Mouse (Mus musculus): ENCODE measurements at regions not wholly inside any gene's neighbourhood (a gene's known extent, or its start where the extent isn't known, plus 50 kb on each side); places are given as distances from the start of the nearest gene placed in this dataset.

DNA sequence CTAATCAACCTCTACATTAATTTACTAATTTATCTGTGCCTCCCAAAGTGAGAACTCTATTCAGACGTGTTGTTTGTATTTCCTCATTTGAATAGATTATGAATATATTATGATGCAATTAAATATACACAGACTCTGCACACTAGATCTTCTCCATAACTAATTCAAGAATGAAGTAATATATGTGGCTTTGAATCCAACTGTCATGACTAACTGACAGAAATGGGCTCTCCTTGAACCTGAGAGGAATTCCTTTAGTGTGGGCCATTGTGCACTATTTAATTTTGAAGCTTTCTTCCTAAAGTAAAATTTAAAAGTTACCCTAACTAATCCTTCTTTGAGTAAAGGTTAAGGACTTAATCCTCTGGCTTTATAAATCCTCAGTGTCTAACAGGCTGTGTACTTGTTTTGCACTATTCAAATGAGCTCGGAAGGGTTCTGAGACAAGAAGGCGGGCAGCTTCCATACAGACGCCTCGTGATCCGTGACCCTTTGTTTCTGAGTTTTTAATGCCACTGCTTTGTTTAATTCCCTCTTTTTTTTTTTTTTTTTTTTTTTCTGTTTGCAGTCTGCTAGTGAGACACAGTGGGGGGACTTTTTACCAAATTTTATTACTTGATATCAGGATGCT, 128.0 kb upstream of the Sox2 start:
- DNase-seq, result no peak

DNA sequence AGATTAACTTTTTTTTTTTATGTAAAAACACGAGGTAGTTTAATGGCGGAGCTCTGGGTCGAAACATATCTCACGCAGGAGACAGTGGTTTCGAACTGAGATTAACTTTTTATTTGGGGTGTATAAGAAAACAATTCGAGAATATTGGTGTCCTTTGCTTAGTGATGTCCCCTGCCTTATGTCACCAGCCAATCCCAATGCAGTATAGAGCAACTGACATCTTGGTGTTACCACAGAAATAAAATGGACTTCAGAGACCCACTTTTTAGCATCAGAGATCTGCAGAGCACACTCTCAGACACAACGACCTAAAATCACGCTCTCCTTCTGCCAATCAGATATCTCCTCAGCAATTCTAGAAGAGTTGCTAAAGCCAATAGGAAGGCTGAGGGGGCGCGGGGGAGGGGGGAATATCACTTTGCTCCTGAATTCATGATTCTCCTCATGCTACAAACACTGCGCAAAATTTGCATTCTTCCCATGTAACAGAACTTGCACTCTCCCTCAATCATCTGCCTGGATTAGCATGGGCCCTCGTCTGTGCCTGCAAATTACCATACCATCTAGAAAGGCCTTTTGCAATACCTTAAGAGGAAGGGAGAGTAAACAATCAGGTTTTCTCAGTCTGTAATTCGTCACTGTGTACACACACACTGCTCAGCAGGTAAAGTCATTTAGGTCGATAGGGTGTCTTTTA, 128.7 kb upstream of the Sox2 start:
- DNase-seq, result no peak

DNA sequence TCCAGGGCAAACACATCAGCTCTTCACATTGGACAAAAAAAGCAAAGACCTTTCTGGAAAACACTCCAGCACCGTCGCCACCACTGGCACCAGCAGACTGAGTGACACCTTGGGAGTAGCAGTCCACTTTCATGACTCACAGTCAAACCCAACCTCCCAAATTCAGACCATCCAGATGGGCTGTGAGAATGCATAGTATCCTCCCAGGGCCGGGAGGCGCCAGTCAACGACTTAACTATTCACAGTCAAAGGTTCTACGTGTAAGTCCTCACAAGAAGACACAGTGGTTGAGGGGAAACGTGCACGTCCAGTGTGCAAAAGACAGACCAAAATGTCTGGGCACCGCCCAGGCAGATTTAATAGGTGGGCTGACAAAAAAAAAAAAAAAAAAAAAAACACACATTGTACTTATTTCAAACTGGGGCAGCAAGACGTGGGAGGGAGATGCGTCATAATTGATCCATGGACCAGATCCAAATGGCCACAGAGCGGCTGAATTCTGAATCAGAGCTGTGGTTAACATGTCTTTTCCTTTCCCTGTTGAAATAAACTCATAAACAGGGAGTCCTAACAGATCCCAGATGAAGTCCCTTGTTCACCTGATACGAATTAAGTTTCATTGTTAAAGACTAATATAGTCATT, 137.6 kb upstream of the Sox2 start:
- DNase-seq, result no peak

DNA sequence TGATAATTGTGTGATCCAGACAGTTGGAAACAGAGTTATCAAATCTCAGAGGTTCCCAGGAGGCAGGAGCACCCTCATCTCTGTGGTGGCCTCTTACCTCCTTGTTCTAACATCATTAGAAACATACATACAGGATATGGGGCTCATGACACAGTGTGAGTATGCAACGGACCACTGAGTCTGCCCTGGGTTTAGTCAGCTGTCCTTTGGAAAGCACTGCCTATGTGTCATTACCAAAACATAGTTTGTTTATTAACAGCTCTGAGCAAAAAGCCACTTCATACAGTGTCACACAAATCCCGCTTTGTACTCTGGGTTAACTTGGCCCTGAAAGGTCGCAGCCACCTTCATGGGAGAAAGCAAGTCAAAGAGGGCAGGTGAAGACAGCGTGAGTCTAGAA, 139.5 kb upstream of the Sox2 start:
- DNase-seq, result no peak

DNA sequence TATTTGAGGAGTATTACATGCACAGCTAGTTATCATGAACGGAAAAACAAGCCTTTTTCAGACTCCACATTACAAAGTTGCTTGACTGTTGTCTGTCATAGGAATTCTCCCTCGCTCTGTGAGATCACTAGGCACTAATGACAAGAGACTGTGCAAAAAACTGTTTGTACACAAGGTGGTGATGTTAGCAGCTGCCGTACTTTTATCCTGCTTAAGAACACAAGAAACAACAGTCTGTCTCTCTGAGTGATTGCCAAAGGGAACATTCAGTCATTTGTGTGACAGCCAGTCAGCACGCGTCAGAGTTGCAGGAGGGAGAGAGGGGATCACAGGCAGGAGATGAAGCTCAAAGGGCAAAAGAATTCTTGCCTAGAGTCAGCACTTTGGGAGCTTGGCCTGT, 141.0 kb upstream of the Sox2 start:
- no peak for DNase-seq

DNA sequence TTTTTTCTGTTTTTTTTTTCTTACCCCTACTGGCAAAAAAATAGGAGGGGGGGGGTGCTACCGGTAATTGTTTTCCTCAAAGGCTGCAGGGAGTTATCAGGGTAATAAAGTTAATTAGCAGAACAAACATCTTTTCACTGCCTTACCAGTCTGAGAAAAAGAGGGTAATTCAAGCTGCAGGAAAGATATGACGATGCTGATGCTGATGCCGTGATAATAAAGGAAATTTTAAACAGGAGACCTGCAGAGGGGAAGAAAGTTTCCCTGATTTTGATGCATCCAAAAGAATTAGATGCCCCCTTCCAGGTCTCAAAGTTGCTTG, 145.7 kb upstream of the Sox2 start:
- no peak for DNase-seq

DNA sequence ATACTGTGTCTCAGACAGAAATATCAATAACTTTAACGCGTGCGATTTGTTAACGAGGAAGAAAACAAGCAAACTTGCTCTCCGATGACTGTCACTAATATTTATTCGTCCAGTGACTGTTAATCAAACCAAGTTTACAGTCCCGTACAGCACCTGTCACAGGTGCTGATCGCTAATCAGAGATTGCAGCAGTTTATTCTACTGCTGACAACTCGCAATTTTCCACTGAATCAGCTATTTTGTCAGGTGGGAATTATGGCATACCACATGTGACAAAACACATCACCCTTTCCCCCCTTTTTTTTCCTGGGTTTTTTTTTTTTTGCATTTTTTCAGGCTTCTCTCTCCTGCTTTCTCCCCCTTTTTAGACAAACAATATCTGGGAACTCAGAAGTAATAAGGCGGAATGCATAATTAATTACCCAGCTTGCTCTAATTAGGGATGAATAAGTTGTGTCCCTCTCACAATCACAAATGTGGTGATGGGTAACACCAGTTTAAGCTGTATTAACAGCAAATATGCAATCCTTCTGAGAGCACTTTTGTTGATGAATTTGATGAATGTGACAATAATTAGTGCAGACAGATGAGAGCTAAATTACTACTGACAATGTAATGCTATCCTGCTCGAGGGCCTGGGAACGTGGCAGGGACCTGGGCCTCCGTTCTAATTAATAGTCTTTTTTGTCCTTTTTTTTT, 146.2 kb upstream of the Sox2 start:
- no peak for DNase-seq

DNA sequence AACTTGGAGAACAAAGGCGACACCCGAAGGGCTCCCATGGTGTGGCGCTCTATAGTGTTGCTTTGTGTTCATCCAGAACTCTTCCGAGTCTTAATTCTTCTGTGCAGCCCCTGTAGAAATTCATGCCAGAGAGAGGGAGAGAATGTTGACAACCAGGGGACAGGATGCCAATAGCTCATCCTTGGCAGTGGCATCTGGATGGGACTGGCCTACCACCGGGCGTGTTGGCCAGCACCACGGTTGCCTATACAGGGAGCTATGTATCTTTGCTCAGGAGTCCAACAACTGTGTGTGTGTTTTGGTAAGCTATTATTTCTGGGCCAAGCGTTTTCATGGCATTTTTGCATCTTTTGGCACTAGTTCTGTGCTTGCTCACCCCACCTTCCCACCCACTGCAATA, 153.4 kb upstream of the Sox2 start:
- DNase-seq, result no peak

DNA sequence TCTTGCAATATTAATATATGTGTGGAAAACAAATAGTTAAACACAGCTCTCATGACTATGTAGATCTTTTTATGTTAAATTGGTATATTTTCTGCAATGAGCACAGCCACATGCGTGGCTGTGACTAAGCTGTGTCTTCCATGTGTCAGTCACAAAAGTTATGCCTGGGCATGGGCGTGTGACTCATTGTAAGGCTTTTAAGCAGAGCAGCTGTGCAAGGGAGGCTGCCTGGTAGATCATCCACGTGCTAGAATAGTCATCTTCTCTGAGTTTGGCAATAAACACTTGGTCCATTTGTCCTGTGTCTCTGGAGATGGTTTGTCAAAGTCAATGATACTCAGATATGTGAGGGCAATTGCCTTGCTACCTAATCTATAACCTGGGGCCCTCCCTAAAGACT, 154.6 kb upstream of the Sox2 start:
- no peak for DNase-seq

DNA sequence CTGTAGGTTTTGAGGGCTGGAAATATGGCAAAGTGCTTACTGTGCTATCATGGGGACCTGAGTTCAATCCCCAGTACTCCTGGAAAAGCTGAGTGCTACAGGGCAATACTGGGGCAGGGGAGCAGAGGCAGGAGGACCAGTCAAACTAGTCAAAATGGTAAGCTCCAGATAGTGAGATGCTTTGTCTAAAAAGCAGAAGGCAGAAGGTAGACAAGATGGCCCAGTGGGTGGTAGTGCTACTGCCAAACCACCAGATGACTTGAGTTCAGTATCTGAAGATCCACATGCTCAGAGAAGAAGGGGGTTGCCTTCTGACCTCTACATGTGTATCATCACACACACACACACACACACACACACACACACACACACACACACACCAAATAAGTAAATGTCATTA, 156.3 kb upstream of the Sox2 start:
- no peak for DNase-seq

DNA sequence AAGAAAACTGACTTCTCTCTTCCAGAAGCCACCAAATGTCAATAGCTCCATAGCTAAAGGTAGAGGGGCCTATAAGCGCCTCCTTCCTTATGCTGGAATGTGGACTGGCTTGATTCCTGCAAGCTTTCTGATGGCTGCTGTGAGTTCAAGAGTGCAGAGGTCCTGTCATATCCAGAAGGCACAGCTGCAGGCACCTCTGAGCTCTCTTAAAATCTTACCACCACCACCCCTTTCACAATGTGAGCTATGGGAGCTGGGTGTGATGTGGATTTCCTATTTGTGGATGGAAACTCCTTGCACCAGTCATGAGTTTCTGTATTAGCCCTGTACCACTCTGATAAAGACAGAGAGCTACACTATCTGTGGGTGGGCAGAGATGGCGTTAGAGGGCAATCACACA, 161.2 kb upstream of the Sox2 start:
- no peak for DNase-seq

DNA sequence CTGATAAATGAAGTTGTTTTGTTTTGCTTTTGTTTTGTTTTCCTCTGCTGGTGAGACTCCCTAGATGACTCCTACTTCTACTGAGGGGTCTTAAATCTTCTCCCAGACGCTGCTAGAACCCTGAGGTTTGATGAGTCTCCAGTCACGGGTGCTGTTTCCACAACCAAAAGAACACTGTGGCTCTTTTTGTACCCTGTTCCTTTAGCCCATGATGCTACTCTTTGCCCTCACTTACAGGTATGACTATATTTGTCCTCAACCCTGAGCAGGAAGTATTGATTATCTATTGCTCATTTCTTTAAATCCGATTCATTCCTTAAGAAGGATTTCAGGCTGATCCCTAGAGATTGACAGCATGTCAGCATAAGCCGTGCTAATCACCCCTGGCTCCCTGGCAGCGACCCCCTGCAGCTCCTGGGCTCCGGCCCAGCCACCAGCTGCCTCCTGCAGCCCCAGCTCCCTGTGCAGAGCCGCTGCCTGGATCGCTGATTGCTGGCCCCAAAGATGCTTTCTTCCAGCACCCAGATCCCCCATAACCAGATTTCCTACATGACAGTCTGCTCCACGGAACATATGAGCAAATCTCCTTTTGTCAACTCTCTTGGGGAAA, 163.7 kb upstream of the Sox2 start:
- no peak for DNase-seq

DNA sequence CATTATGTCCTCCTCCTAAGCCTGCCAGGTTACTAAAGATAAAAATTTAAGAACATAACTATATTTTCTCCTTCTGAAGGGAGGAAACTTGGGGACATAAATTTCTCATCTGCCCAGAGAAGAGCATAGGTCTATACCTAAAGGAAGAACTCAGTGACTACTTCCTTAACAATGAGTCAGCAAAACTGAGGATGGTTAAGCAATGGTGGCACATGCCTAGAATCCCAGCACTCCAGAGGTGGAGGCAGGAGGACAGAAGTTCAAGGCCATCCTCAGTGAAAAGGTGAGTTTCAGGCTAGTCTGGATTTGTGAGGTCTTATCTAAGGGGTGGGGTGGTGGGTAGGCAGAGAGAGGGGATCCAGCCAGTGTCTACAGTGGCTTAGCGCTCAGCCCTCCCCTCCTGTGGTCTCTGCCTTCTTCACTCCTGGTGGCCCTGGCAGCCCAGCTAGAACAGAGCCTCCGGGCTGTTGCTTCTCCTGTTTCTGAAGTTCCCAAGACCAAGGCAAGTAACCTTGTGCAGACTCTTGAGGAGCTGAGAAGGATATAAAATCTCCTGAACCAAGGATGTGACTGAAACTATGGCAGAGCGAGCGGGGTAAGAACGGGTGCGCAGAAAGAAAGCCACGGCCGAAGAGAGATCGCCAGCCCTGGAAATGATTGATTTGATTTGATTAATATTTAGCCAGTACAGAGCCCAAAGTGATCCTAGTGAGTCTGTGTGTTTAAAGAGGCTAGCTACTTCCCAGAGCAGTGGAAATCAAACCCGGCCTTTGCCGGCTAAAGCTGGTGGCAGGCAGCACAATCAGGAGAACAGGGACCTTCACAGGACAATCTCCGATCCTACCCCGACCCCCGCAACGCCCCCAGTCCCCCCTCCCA, 164.6 kb upstream of the Sox2 start:
- no peak for DNase-seq

DNA sequence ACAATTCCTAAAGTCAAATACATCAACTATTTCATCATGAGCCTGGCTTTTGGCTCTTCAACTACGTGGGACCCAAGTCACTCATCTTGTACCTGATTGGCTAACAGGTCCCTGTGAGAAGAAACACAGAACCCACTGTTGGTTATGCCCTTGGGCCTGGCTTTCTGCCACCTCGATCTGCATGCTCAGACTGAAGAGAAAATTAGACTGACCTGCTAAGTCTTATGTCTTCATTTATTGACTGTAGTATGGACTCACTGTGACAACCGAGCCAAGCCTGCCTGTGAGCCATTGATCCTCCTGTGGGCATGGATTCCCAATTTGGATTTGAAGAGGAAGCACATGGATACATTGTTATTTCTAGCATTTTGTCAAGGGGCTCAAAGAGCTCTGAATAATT, 166.3 kb upstream of the Sox2 start:
- no peak for DNase-seq

DNA sequence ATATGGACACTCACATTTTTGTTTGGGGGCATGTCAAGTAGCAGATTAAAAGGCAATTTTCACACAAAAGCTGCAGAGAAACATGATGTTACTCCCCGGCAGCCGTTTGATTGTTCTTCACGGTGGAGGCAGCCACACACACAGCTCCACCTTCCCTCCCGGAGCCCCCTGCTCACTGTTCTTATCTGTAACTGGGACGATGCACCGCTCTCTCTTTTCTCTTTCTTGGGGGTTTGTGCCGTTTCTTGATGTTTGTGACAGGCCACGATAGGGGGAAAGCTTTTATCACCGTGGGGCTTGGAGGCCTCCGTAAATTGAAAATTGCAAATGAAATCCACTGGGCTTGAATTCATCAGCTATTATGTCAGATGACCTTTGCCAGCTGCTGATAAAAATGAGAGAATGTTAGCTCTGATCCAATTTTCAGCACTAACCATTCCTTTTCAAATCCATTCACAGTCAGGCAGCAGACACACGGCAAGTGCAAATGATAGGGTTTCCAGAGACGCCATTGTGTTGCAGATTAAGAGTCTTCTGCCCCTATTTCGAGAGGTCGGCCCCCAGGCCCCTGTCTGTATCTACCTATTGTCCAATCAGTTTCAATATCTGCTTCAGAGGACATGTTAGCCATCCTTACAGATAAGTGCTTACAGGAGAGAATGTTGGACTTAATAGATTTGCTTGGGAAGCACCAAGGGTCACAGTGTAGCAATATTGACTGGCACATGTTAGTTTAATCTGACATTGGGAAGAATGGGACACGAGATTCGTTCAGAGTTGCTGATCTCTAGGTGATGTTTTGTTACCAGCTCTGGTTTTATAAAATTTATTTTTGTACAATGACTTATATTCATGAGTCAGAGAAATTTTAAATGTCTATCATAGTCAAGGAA, 168.1 kb upstream of the Sox2 start:
- DNase-seq, result no peak

DNA sequence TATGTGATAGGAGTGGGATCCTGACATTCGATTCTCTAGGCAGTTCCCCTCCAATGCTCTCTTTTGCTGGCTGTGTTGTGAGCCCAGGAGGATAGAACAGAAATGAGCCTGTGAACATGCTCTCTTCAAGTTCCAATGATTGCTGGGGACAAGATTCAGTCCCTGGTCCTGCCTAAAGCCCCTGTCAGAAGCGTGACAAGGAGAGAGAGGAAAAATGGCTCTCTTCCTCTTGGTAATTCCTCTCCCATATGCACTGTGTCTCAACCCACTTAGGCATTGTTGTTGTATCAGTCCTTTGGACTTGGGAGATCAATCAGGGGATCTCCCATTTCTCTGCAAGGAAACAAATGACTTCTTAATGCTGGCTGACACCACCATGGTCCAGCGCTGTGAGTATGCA, 168.9 kb upstream of the Sox2 start:
- DNase-seq, result no peak

DNA sequence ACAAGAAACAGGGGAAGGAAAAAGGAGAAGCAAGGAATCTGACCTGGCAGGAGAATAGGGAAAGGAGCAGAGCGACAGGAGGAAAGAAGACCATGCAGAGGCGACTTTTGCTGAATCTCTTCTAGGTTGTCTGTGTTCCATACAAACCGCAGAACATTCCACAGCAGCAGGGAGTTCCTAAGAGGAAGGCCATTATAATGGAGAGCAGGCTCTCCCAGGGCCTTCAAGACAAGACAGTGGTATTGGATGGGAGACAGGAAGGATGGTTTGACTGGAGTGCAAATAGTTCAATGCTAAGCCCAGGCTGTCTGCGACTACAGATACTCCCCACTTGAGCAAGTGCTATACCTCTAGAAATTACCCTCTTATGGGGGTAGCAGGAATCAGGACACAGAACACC, 176.1 kb upstream of the Sox2 start:
- no peak for DNase-seq

DNA sequence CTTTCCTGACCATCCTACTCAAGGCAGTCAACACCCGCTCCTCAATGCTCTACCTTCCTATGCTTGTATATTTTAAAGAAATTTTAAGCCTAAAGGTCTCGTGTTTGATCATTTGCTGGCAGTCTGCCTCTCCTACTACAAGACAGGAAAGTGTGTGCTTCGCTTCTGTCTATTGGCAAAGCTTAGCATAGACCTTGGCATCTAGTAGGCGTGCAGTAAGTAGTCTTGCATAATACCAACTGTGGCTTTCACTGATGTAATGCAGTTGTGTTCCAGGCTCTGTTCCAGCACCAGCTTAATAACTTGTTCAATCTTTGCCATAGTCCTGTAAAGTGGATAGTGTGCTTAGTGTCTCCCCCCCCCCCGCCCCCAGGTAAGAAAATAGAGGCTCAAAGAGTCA, 179.5 kb upstream of the Sox2 start:
- no peak for DNase-seq

DNA sequence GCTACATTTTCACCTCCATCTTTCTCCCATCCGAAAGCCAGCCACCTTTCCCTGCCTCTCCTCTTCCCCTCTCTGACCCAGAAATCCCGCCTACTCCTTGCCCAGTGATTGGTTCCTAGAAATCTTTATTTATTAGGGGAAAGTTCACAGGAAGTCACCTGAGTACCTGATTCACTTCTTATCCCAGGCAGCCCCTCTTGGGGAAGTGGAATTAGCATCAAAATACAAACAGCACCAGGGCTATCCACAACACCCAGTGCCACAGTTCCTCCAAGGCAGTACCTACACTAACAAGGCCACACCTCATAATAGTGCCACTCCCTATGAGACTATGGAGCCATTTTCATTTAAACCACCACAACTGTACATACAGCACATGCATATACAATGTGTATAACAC, 180.3 kb upstream of the Sox2 start:
- no peak for DNase-seq

DNA sequence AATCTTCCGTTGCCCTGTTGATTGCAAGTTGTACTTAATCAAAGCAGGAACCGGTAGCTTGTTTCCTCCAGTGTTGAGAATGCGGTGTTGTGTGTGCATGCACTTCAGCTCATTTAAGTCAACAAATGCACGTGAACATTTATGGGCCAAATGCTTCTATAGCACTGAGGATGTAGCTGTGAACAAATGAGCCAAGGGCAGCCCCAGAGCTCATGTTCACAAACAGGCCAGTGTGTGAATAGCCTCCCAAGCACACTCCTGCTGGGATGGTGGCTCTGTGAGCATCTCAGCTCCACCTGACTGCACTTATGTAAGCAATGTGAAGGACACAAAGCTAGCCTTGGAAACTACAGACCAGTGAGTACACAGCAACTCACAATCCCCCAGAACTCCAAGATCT, 183.9 kb upstream of the Sox2 start:
- DNase-seq, result no peak

DNA sequence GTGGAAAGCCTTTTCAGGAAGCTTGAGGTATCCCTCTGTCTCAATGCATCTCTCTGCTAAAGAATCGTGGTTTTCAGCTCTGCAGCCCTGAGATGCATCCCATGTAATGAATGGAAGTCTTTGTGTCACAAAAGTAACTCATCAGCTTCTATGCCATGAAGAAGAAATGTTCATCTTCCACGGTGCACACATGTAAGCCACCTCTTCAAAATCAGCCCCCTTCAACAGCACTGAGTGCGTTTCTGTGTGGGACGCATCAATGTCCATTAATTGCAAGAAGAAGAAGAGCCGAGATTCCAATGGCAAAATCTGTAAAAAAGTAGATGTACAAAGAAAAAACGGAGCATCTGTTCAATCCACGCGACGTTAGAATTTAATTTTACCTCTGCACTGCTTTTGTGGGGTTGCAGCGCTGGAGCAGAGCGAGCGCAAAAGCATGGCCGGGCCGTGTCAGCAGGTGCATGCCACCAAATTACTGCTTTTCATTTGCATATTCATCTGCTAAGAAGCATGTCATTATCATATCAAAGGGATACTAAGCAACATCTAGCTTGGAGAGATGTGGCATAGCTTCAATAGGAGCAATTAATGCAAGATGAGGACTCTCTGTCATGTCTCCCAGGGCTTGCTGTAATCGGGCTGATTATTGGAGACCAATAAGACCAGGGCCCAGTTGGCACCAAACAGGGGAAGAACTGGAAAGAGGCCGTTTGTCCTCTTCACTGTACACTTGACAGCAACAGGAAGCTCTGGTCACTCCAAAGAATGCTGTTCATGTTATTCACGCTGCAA, 185.0 kb upstream of the Sox2 start:
- no peak for DNase-seq
